Mouse (Mus musculus): ENCODE data around the gene Vmn2r19.
"Not testable (repeated sequence)": the region's sequence is repeated elsewhere in the genome, so short reads cannot be mapped to it uniquely, and the experiment has no call there.

Gene Vmn2r19

GRCm38 (mm10) chr6:123308033-123308432 is at the start of gene Vmn2r19:
Gene Vmn2r19 (plus strand): TSS chr6:123308333.
- DNase-seq (ENCODE audit: low spot score in 2 of 2), result no peak

GRCm38 (mm10) chr6:123258946-123259345 is 49.2 kb upstream of the Vmn2r19 start:
- no peak for DNase-seq (ENCODE audit: low spot score in 2 of 2)

- DNase-seq (ENCODE audit: low spot score in 2 of 2), result no peak
Measured at GRCm38 (mm10) chr6:123259889-123260603, 48.1 kb upstream of the Vmn2r19 start.

GRCm38 (mm10) chr6:123260868-123261267 is 47.3 kb upstream of the Vmn2r19 start:
- DNase-seq (ENCODE audit: low spot score in 2 of 2), result no peak

GRCm38 (mm10) chr6:123261555-123262161 is 46.5 kb upstream of the Vmn2r19 start, which contains the start of gene Clec4d:
Gene Clec4d (plus strand): TSS chr6:123262111.
- DNase-seq (ENCODE audit: low spot score in 2 of 2), result no peak

- DNase-seq (ENCODE audit: low spot score in 2 of 2), result no peak
Measured at GRCm38 (mm10) chr6:123264194-123264593, 43.9 kb upstream of the Vmn2r19 start.

- no peak for DNase-seq (ENCODE audit: low spot score in 2 of 2)
Measured at GRCm38 (mm10) chr6:123265809-123266208, 42.3 kb upstream of the Vmn2r19 start.

GRCm38 (mm10) chr6:123266945-123267344 is 41.2 kb upstream of the Vmn2r19 start:
- no peak for DNase-seq (ENCODE audit: low spot score in 2 of 2)

GRCm38 (mm10) chr6:123279443-123279842 is 28.7 kb upstream of the Vmn2r19 start:
- no peak for DNase-seq (ENCODE audit: low spot score in 2 of 2)

- no peak for DNase-seq (ENCODE audit: low spot score in 2 of 2)
Measured at GRCm38 (mm10) chr6:123286311-123286710, 21.8 kb upstream of the Vmn2r19 start.

GRCm38 (mm10) chr6:123288931-123289330 is 19.2 kb upstream of the Vmn2r19 start:
- DNase-seq (ENCODE audit: low spot score in 2 of 2), result no peak

- no peak for DNase-seq (ENCODE audit: low spot score in 2 of 2)
Measured at GRCm38 (mm10) chr6:123289753-123290152, 18.4 kb upstream of the Vmn2r19 start, which contains the start of gene Clec4e. Gene Clec4e (minus strand): TSS chr6:123289870.

GRCm38 (mm10) chr6:123292751-123293400 is 15.3 kb upstream of the Vmn2r19 start:
- no peak for DNase-seq (ENCODE audit: low spot score in 2 of 2)

GRCm38 (mm10) chr6:123293509-123293908 is 14.6 kb upstream of the Vmn2r19 start:
- not testable (repeated sequence) for DNase-seq (ENCODE audit: low spot score in 2 of 2)

- DNase-seq (ENCODE audit: low spot score in 2 of 2), result no peak
Measured at GRCm38 (mm10) chr6:123296687-123297086, 11.4 kb upstream of the Vmn2r19 start.

GRCm38 (mm10) chr6:123306315-123306714 is 1.8 kb upstream of the Vmn2r19 start:
- DNase-seq (ENCODE audit: low spot score in 2 of 2), result not testable (repeated sequence)

- no peak for DNase-seq (ENCODE audit: low spot score in 2 of 2)
Measured at GRCm38 (mm10) chr6:123332503-123332902, 24.4 kb downstream of the Vmn2r19 start.

- no peak for DNase-seq (ENCODE audit: low spot score in 2 of 2)
Measured at GRCm38 (mm10) chr6:123340093-123340492, 32.0 kb downstream of the Vmn2r19 start.

GRCm38 (mm10) chr6:123346141-123346540 is 38.0 kb downstream of the Vmn2r19 start:
- DNase-seq (ENCODE audit: low spot score in 2 of 2), result no peak

Data from natural killer cell, adult 2 months (primary cell).